Mouse (Mus musculus) testis, adult 2 months (tissue): ENCODE data around the gene Cox19.

Experiments used
- CTCF ChIP-seq: fragments of 200-500 bp; IDR thresholded peaks from 2 replicates; pipeline ENCODE4 v1.5.1; 2012; ENCODE audit warnings: low read depth, mild to moderate bottlenecking, inconsistent platforms, low read length, moderate library complexity; ENCODE audit not compliant: control insufficient read depth, insufficient read depth, insufficient replicate concordance
- POLR2A ChIP-seq: fragments of 200-500 bp; IDR thresholded peaks from 2 replicates; pipeline ENCODE4 v1.6.1; 2012; ENCODE audit warnings: low read depth, mild to moderate bottlenecking, inconsistent platforms, low read length, moderate library complexity; ENCODE audit not compliant: control insufficient read depth

- no peak for TF ChIP-seq CTCF
- no peak for TF ChIP-seq POLR2A
These were observed 19.1 kb upstream of the Cox19 start for GRCm38 (mm10) chr5:139370336-139370735.
